Mouse (Mus musculus) heart, adult 18-20 months (tissue): ENCODE results near the gene Ak5. TPM values are rescaled to one million over a fixed set of nuclear protein-coding genes. Genes with fewer than 3 reads are reported as not detected.

Source experiments
- DNase-seq, 2 experiments: peaks; one replicate each; pipeline ENCODE4 v3.0.0; 2021 to 2022; ENCODE audit warnings: mixed read lengths in 1 of 2
- total RNA-seq, 2 experiments: library from RNA; stranded (reverse); gene quantifications; 2 replicates each; pipeline ENCODE4 v1.2.3; 2021

Gene Ak5
- total RNA-seq, 2 experiments from 2014 or later = not detected

GRCm38 (mm10) chr3:152432677-152433076 is 235.5 kb downstream of the Ak5 start:
- DNase-seq = no peak

DNA sequence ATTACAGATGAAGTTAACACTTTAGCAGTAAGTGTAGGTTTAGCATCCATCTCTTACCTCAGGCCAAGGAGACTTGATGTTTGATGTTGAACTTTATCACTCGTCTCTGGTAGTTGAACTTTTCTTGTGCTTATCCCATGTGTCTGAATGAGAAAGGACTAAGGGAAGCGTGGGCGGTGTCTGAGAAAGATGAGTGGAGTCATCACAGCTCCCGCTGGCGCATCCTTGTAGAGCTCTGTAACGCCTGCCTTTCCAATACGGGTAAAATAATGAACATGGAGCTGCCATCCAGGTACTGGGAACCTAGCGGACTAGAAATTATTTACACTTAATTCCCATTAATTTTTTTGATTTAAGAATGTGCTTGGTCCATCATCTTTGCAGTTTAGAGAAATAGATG is 239.2 kb downstream of the Ak5 start:
- DNase-seq = no peak

Other genes starting within 250 kb of the Ak5 start
- 10 to 100 TPM; 23.1 to 29.8 TPM for gene Pigk, start 45.7 kb upstream of the Ak5 start, total RNA-seq